Mouse (Mus musculus) stomach, postnatal 0 days (tissue): ENCODE results near the gene Rps6ka4.

Source experiments
- CTCF ChIP-seq: IDR thresholded peaks from 2 replicates; pipeline ENCODE4 v1.5.1; 2016; ENCODE audit warnings: antibody characterized with exemption, low read depth, mild to moderate bottlenecking, moderate library complexity
- EP300 ChIP-seq: optimal IDR thresholded peaks from 2 replicates; pipeline ENCODE3; 2016; ENCODE audit warnings: antibody characterized with exemption

GRCm38 (mm10) chr19:6849506-6850068 is 9.2 kb upstream of the Rps6ka4 start:
- TF ChIP-seq CTCF, result no peak
- no peak for TF ChIP-seq EP300
